Mouse (Mus musculus): Measurements from ENCODE around the gene Tox2. TPM values are rescaled to one million over a fixed set of nuclear protein-coding genes. Genes with fewer than 3 reads are reported as not detected.

Tox2 gene
- polyA plus RNA-seq, 1 experiment from 2014 or later: 0.69 TPM

GRCm38 (mm10) chr2:163288881-163289379 lies 86.0 kb downstream of the Tox2 start:
- 22% methylated on average over 21 of the region's 21 CpGs for WGBS (ENCODE audit: insufficient replicate concordance)
- H3K27me3 ChIP-seq: peaks cover 34% of the 10 kb centered on the region
- no peak overlapping the region for H3K4me3 ChIP-seq (replicated peaks)
- no peak overlapping the region for H3K9ac ChIP-seq
- H3K9me3 ChIP-seq (replicated peaks): no peaks in the 10 kb centered on the region
- H3K4me1 ChIP-seq (replicated peaks): 0 out of 2 replicates have a peak, but pooled peaks cover 3% of the 10 kb centered on the region
- H3K27ac ChIP-seq (replicated peaks): no peak overlapping the region
- no peak for ATAC-seq (ENCODE audit: insufficient read depth)
- H3K4me2 ChIP-seq: peak overlapping the region; percentile 8; the same call in 1 of the 2 replicates
- H3K36me3 ChIP-seq (replicated peaks): no peaks in the 10 kb centered on the region

- Histone ChIP-seq H3K4me3 (replicated peaks) (no peak overlapping the region), H3K9ac (no peak overlapping the region), H3K9me3 (replicated peaks) (no peaks in the 10 kb centered on the region), H3K27ac (replicated peaks) (no peak overlapping the region), H3K4me2 (no peak overlapping the region), H3K36me3 (replicated peaks) (no peaks in the 10 kb centered on the region), H3K4me1 (replicated peaks) (no peaks in the 10 kb centered on the region), H3K27me3 (no peaks in the 10 kb centered on the region)
- ATAC-seq (ENCODE audit: insufficient read depth): no peak
- 50% methylated on average over 11 of the region's 11 CpGs for WGBS (ENCODE audit: insufficient replicate concordance)
Observed at GRCm38 (mm10) chr2:163296999-163297630, 94.2 kb downstream of the Tox2 start.

GRCm38 (mm10) chr2:163300069-163301060 lies 97.4 kb downstream of the Tox2 start:
- Histone ChIP-seq H3K9ac (no peak overlapping the region), H3K4me1 (replicated peaks) (no peaks in the 10 kb centered on the region), H3K36me3 (replicated peaks) (no peaks in the 10 kb centered on the region), H3K4me3 (replicated peaks) (no peak overlapping the region), H3K9me3 (replicated peaks) (no peaks in the 10 kb centered on the region), H3K4me2 (no peak overlapping the region), H3K27ac (replicated peaks) (no peak overlapping the region), H3K27me3 (no peaks in the 10 kb centered on the region)
- WGBS (ENCODE audit: insufficient replicate concordance): 58% methylated on average over 14 of the region's 14 CpGs
- no peak for ATAC-seq (ENCODE audit: insufficient read depth)

GRCm38 (mm10) chr2:163301641-163302040 lies 98.7 kb downstream of the Tox2 start:
- Histone ChIP-seq H3K9me3 (replicated peaks) (no peaks in the 10 kb centered on the region), H3K4me1 (replicated peaks) (no peaks in the 10 kb centered on the region), H3K9ac (no peak overlapping the region), H3K36me3 (replicated peaks) (no peaks in the 10 kb centered on the region), H3K4me3 (replicated peaks) (no peak overlapping the region), H3K27ac (replicated peaks) (no peak overlapping the region), H3K4me2 (no peak overlapping the region), H3K27me3 (no peaks in the 10 kb centered on the region)
- 43% methylated on average over 5 of the region's 5 CpGs for WGBS (ENCODE audit: insufficient replicate concordance)
- ATAC-seq (ENCODE audit: insufficient read depth): no peak

GRCm38 (mm10) chr2:163303037-163303436 lies 100.1 kb downstream of the Tox2 start:
- H3K36me3 ChIP-seq (replicated peaks): no peaks in the 10 kb centered on the region
- no peak for ATAC-seq (ENCODE audit: insufficient read depth)
- H3K4me2 ChIP-seq: no peak overlapping the region
- WGBS (ENCODE audit: insufficient replicate concordance): 63% methylated on average over 9 of the region's 9 CpGs
- no peak overlapping the region for H3K9ac ChIP-seq
- H3K4me1 ChIP-seq (replicated peaks): no peaks in the 10 kb centered on the region
- H3K9me3 ChIP-seq (replicated peaks): no peaks in the 10 kb centered on the region
- H3K27ac ChIP-seq (replicated peaks): no peak overlapping the region
- no peak overlapping the region for H3K4me3 ChIP-seq (replicated peaks)
- no peaks in the 10 kb centered on the region for H3K27me3 ChIP-seq

- Histone ChIP-seq H3K4me1 (replicated peaks) (no peaks in the 10 kb centered on the region), H3K27ac (replicated peaks) (no peak overlapping the region), H3K9me3 (replicated peaks) (no peaks in the 10 kb centered on the region), H3K27me3 (no peaks in the 10 kb centered on the region), H3K4me2 (no peak overlapping the region), H3K4me3 (replicated peaks) (no peak overlapping the region), H3K36me3 (replicated peaks) (no peaks in the 10 kb centered on the region), H3K9ac (no peak overlapping the region)
- WGBS (ENCODE audit: insufficient replicate concordance): 82% methylated on average over 17 of the region's 17 CpGs
- ATAC-seq (ENCODE audit: insufficient read depth): no peak
Observed at GRCm38 (mm10) chr2:163309376-163309775, 106.5 kb downstream of the Tox2 start.

- Histone ChIP-seq H3K4me2 (no peak overlapping the region), H3K9ac (no peak overlapping the region), H3K36me3 (replicated peaks) (no peaks in the 10 kb centered on the region), H3K9me3 (replicated peaks) (no peaks in the 10 kb centered on the region), H3K4me1 (replicated peaks) (no peaks in the 10 kb centered on the region), H3K4me3 (replicated peaks) (no peak overlapping the region), H3K27me3 (no peaks in the 10 kb centered on the region), H3K27ac (replicated peaks) (no peak overlapping the region)
- 53% methylated on average over 11 of the region's 11 CpGs for WGBS (ENCODE audit: insufficient replicate concordance)
- ATAC-seq (ENCODE audit: insufficient read depth): no peak
Observed at GRCm38 (mm10) chr2:163310163-163310688, 107.3 kb downstream of the Tox2 start.

GRCm38 (mm10) chr2:163317281-163317680 lies 114.4 kb downstream of the Tox2 start:
- no peak overlapping the region for H3K4me3 ChIP-seq (replicated peaks)
- H3K36me3 ChIP-seq (replicated peaks): no peaks in the 10 kb centered on the region
- no peak overlapping the region for H3K4me2 ChIP-seq
- no peaks in the 10 kb centered on the region for H3K4me1 ChIP-seq (replicated peaks)
- H3K27ac ChIP-seq (replicated peaks): no peak overlapping the region
- WGBS (ENCODE audit: insufficient replicate concordance): 64% methylated on average over 4 of the region's 4 CpGs
- H3K9ac ChIP-seq: no peak overlapping the region
- H3K9me3 ChIP-seq (replicated peaks): no peaks in the 10 kb centered on the region
- H3K27me3 ChIP-seq: no peaks in the 10 kb centered on the region
- no peak for ATAC-seq (ENCODE audit: insufficient read depth)

GRCm38 (mm10) chr2:163318777-163319176 lies 115.9 kb downstream of the Tox2 start:
- Histone ChIP-seq H3K36me3 (replicated peaks) (no peaks in the 10 kb centered on the region), H3K9me3 (replicated peaks) (no peaks in the 10 kb centered on the region), H3K27ac (replicated peaks) (no peak overlapping the region), H3K4me1 (replicated peaks) (no peaks in the 10 kb centered on the region), H3K9ac (no peak overlapping the region), H3K4me3 (replicated peaks) (no peak overlapping the region), H3K4me2 (no peak overlapping the region), H3K27me3 (no peaks in the 10 kb centered on the region)
- WGBS (ENCODE audit: insufficient replicate concordance): 69% methylated on average over 3 of the region's 3 CpGs
- no peak for ATAC-seq (ENCODE audit: insufficient read depth)

GRCm38 (mm10) chr2:163323163-163323562 lies 120.2 kb downstream of the Tox2 start:
- Histone ChIP-seq H3K4me3 (replicated peaks) (no peak overlapping the region), H3K27me3 (no peaks in the 10 kb centered on the region), H3K4me2 (no peak overlapping the region), H3K36me3 (replicated peaks) (no peaks in the 10 kb centered on the region), H3K27ac (replicated peaks) (no peak overlapping the region), H3K9ac (no peak overlapping the region), H3K4me1 (replicated peaks) (no peaks in the 10 kb centered on the region), H3K9me3 (replicated peaks) (no peaks in the 10 kb centered on the region)
- no peak for ATAC-seq (ENCODE audit: insufficient read depth)
- WGBS (ENCODE audit: insufficient replicate concordance): 17% methylated on average over 1 of the region's 1 CpGs

- Histone ChIP-seq H3K27me3 (0 out of 2 replicates have a peak, but pooled peaks cover 2% of the 10 kb centered on the region), H3K4me2 (no peak overlapping the region), H3K27ac (replicated peaks) (no peak overlapping the region), H3K36me3 (replicated peaks) (no peaks in the 10 kb centered on the region), H3K9me3 (replicated peaks) (no peaks in the 10 kb centered on the region), H3K4me3 (replicated peaks) (no peak overlapping the region), H3K4me1 (replicated peaks) (no peaks in the 10 kb centered on the region), H3K9ac (no peak overlapping the region)
- no peak for ATAC-seq (ENCODE audit: insufficient read depth)
- WGBS (ENCODE audit: insufficient replicate concordance): 22% methylated on average over 7 of the region's 7 CpGs
Observed at GRCm38 (mm10) chr2:163330742-163331141, 127.8 kb downstream of the Tox2 start.
